Mouse (Mus musculus): ENCODE results near the gene Klf13. TPM values are rescaled to one million over a fixed set of nuclear protein-coding genes. Genes with fewer than 3 reads are reported as not detected.

The Klf13 gene
- polyA plus RNA-seq, 1 experiment from 2014 or later, result 16.0 TPM

- Histone ChIP-seq H3K4me2 (no peak overlapping the region), H3K27ac (replicated peaks) (no peak overlapping the region), H3K4me3 (no peak overlapping the region), H3K9ac (no peak overlapping the region), H3K4me1 (peaks cover 38% of the 10 kb centered on the region), H3K36me3 (peaks cover 27% of the 10 kb centered on the region), H3K27me3 (replicated peaks) (0 out of 2 replicates have a peak, but pooled peaks cover 4% of the 10 kb centered on the region), H3K9me3 (no peaks in the 10 kb centered on the region)
- WGBS, result 94% methylated on average over 5 of the region's 5 CpGs
- no peak for ATAC-seq (ENCODE audit: extremely low read depth, insufficient number of reproducible peaks, low FRiP score, low TSS enrichment)
These were observed 45.5 kb downstream of the Klf13 start for GRCm38 (mm10) chr7:63893201-63893600.

DNA sequence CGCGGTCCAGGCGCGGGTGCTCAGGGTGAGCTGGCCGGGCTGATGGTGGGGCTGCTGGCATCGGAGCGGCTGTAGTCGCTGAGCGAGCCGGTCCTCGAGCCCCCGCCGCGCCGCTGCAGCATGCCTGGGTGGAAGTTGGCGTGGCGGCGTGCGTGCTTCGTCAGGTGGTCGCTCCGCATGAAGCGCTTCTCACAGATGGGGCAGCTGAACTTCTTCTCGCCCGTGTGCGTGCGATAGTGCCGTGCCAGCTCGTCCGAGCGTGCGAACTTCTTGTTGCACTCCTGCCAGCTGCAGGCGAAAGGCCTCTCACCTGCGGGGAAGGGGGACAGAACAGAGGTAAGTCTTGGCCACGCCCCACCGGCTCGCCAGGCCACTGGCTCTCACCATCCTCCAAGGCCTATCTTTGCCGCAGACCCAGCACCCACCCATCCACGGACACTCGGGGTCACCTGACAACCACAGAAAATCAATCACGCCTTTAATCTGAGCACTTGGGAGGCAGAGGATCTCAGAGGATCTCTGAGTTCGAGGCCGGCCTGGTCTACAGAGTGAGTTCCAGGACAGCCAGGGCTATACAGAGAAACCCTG lies 47.1 kb downstream of the Klf13 start:
- H3K4me3 ChIP-seq, result no peak overlapping the region
- H3K4me2 ChIP-seq, result no peak overlapping the region
- H3K9me3 ChIP-seq, result no peaks in the 10 kb centered on the region
- H3K27ac ChIP-seq (replicated peaks), result no peak overlapping the region
- 75% methylated on average over 43 of the region's 43 CpGs for WGBS
- H3K36me3 ChIP-seq, result peaks cover 27% of the 10 kb centered on the region
- no peak overlapping the region for H3K9ac ChIP-seq
- H3K4me1 ChIP-seq, result peaks cover 38% of the 10 kb centered on the region
- no peaks in the 10 kb centered on the region for H3K27me3 ChIP-seq (replicated peaks)
- ATAC-seq (ENCODE audit: extremely low read depth, insufficient number of reproducible peaks, low FRiP score, low TSS enrichment), result no peak

GRCm38 (mm10) chr7:63889116-63889975 lies 49.4 kb downstream of the Klf13 start:
- no peaks in the 10 kb centered on the region for H3K9me3 ChIP-seq
- ATAC-seq (ENCODE audit: extremely low read depth, insufficient number of reproducible peaks, low FRiP score, low TSS enrichment), result no peak
- WGBS, result 82% methylated on average over 9 of the region's 9 CpGs

DNA sequence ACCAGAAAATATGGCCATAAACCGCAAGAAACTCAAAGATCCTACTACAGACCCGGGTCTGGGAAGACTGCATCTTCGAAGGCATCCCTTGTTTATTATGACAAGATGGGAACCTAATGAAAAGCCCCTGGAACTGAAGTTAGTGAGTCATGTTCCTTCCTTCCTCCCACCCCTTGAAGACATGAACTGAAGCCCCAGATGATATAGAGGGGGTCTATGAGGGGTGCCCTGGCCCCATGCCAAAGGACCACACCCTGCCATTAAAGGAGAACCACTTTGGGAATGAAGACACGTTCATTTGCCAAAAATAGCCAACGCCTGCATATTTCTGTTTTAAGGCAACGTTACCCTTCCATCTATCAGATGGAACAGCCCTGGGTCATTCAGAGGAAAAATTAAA lies 50.0 kb downstream of the Klf13 start:
- Histone ChIP-seq H3K4me3 (no peak overlapping the region), H3K9ac (no peak overlapping the region), H3K9me3 (no peaks in the 10 kb centered on the region), H3K4me1 (peaks cover 32% of the 10 kb centered on the region), H3K36me3 (peaks cover 27% of the 10 kb centered on the region), H3K27ac (replicated peaks) (no peak overlapping the region), H3K4me2 (no peak overlapping the region), H3K27me3 (replicated peaks) (no peaks in the 10 kb centered on the region)
- ATAC-seq (ENCODE audit: extremely low read depth, insufficient number of reproducible peaks, low FRiP score, low TSS enrichment), result no peak
- WGBS, result 62% methylated on average over 6 of the region's 6 CpGs

More at GRCm38 (mm10) chr7:63889116-63889975, 49.4 kb downstream of the Klf13 start:
- no peaks in the 10 kb centered on the region for H3K27me3 ChIP-seq (replicated peaks)
- H3K4me1 ChIP-seq, result peaks cover 36% of the 10 kb centered on the region
- no peak overlapping the region for H3K27ac ChIP-seq (replicated peaks)
- H3K4me3 ChIP-seq, result no peak overlapping the region
- H3K4me2 ChIP-seq, result no peak overlapping the region
- no peak overlapping the region for H3K9ac ChIP-seq
- H3K36me3 ChIP-seq, result peaks cover 27% of the 10 kb centered on the region

- Histone ChIP-seq H3K9ac (no peak overlapping the region), H3K27me3 (replicated peaks) (no peaks in the 10 kb centered on the region), H3K36me3 (peaks cover 27% of the 10 kb centered on the region), H3K27ac (replicated peaks) (no peak overlapping the region; the same call in 1 of the 2 replicates), H3K9me3 (no peaks in the 10 kb centered on the region), H3K4me3 (no peak overlapping the region), H3K4me1 (peaks cover 29% of the 10 kb centered on the region), H3K4me2 (no peak overlapping the region)
- WGBS, result 77% methylated on average over 10 of the region's 10 CpGs
- no peak for ATAC-seq (ENCODE audit: extremely low read depth, insufficient number of reproducible peaks, low FRiP score, low TSS enrichment)
These were observed 51.1 kb downstream of the Klf13 start for GRCm38 (mm10) chr7:63887602-63888123.

- Histone ChIP-seq H3K4me2 (no peak overlapping the region), H3K9ac (no peak overlapping the region), H3K4me1 (peaks cover 29% of the 10 kb centered on the region), H3K27ac (replicated peaks) (0 out of 2 replicates have a peak overlapping the region, but pooled peaks have one; percentile 24), H3K9me3 (no peaks in the 10 kb centered on the region), H3K27me3 (replicated peaks) (no peaks in the 10 kb centered on the region), H3K4me3 (no peak overlapping the region), H3K36me3 (peaks cover 27% of the 10 kb centered on the region)
- no peak for ATAC-seq (ENCODE audit: extremely low read depth, insufficient number of reproducible peaks, low FRiP score, low TSS enrichment)
- WGBS, result 30% methylated on average over 8 of the region's 8 CpGs
These were observed 51.6 kb downstream of the Klf13 start for GRCm38 (mm10) chr7:63887034-63887551.

- 76% methylated on average over 7 of the region's 7 CpGs for WGBS
- Histone ChIP-seq H3K4me1 (peaks cover 29% of the 10 kb centered on the region), H3K4me2 (no peak overlapping the region), H3K36me3 (peaks cover 11% of the 10 kb centered on the region), H3K27ac (replicated peaks) (no peak overlapping the region), H3K9me3 (no peaks in the 10 kb centered on the region), H3K9ac (no peak overlapping the region), H3K27me3 (replicated peaks) (no peaks in the 10 kb centered on the region), H3K4me3 (no peak overlapping the region)
- ATAC-seq (ENCODE audit: extremely low read depth, insufficient number of reproducible peaks, low FRiP score, low TSS enrichment), result no peak
These were observed 53.7 kb downstream of the Klf13 start for GRCm38 (mm10) chr7:63885025-63885424.

GRCm38 (mm10) chr7:63882739-63883138 lies 56.0 kb downstream of the Klf13 start:
- H3K36me3 ChIP-seq, result no peaks in the 10 kb centered on the region
- H3K4me1 ChIP-seq, result peaks cover 23% of the 10 kb centered on the region
- no peaks in the 10 kb centered on the region for H3K9me3 ChIP-seq
- no peak overlapping the region for H3K9ac ChIP-seq
- WGBS, result 77% methylated on average over 7 of the region's 7 CpGs
- no peaks in the 10 kb centered on the region for H3K27me3 ChIP-seq (replicated peaks)
- H3K4me3 ChIP-seq, result no peak overlapping the region
- H3K27ac ChIP-seq (replicated peaks), result no peak overlapping the region
- no peak overlapping the region for H3K4me2 ChIP-seq
- ATAC-seq (ENCODE audit: extremely low read depth, insufficient number of reproducible peaks, low FRiP score, low TSS enrichment), result no peak

GRCm38 (mm10) chr7:63879583-63879982 lies 59.1 kb downstream of the Klf13 start:
- Histone ChIP-seq H3K27ac (replicated peaks) (no peak overlapping the region), H3K9ac (no peak overlapping the region), H3K4me3 (no peak overlapping the region), H3K4me1 (peaks cover 21% of the 10 kb centered on the region), H3K36me3 (no peaks in the 10 kb centered on the region), H3K27me3 (replicated peaks) (no peaks in the 10 kb centered on the region), H3K9me3 (no peaks in the 10 kb centered on the region), H3K4me2 (no peak overlapping the region)
- WGBS, result 38% methylated on average over 6 of the region's 6 CpGs
- ATAC-seq (ENCODE audit: extremely low read depth, insufficient number of reproducible peaks, low FRiP score, low TSS enrichment), result no peak

DNA sequence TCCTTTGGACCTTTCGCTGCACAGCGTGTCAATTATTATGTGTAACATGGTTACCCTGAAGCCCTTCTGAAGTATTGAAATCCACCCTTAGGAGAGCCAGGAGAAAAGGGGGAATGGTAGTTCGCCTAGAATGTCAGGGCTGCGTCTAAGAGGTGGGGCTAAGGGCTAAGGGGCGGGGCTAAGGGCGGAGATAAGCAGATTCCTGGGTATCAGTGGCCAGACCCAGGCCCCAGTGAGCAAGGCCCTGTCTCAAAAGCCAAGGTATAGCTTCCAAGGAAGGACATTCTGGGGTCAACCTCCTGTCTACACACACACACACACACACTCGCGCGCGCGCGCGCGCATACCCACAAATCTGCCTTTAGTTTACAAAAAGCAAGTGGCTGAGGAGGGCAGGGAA lies 61.1 kb downstream of the Klf13 start:
- Histone ChIP-seq H3K4me1 (peaks cover 26% of the 10 kb centered on the region), H3K36me3 (no peaks in the 10 kb centered on the region), H3K9ac (no peak overlapping the region), H3K9me3 (no peaks in the 10 kb centered on the region), H3K27me3 (replicated peaks) (no peaks in the 10 kb centered on the region), H3K27ac (replicated peaks) (no peak overlapping the region), H3K4me2 (peak overlapping the region; percentile 37), H3K4me3 (no peak overlapping the region)
- no peak for ATAC-seq (ENCODE audit: extremely low read depth, insufficient number of reproducible peaks, low FRiP score, low TSS enrichment)
- 22% methylated on average over 14 of the region's 14 CpGs for WGBS

GRCm38 (mm10) chr7:63876640-63877039 lies 62.1 kb downstream of the Klf13 start:
- peaks cover 26% of the 10 kb centered on the region for H3K4me1 ChIP-seq
- 75% methylated on average over 2 of the region's 2 CpGs for WGBS
- H3K36me3 ChIP-seq, result no peaks in the 10 kb centered on the region
- no peak overlapping the region for H3K4me3 ChIP-seq
- no peaks in the 10 kb centered on the region for H3K27me3 ChIP-seq (replicated peaks)
- no peaks in the 10 kb centered on the region for H3K9me3 ChIP-seq
- H3K27ac ChIP-seq (replicated peaks), result no peak overlapping the region
- H3K9ac ChIP-seq, result no peak overlapping the region
- no peak overlapping the region for H3K4me2 ChIP-seq
- ATAC-seq (ENCODE audit: extremely low read depth, insufficient number of reproducible peaks, low FRiP score, low TSS enrichment), result no peak
